Mouse (Mus musculus) hindbrain, embryonic 14.5 days (tissue): ENCODE data around the gene Chmp6. TPM values are rescaled to one million over a fixed set of nuclear protein-coding genes. Genes with fewer than 3 reads are reported as not detected.

Experiments used
- ATAC-seq: fragments of 200-750 bp; cut with Nextera tagmentation; 2 replicates; pipeline ENCODE4 v1.8.0; 2017; ENCODE audit warnings: moderate number of reproducible peaks, mild to moderate bottlenecking, moderate TSS enrichment, moderate library complexity; ENCODE audit not compliant: low FRiP score
- DNase-seq: peaks from one replicate; pipeline ENCODE4 v3.0.0-alpha.2; 2015; ENCODE audit warnings: low spot score
- H3K27ac ChIP-seq: fragments of 300-500 bp; sonication (generic); 2 replicates; pipeline ENCODE4 v1.5.1; 2014; ENCODE audit warnings: mild to moderate bottlenecking, moderate library complexity
- H3K27me3 ChIP-seq: fragments of 300-500 bp; sonication (generic); 2 replicates; pipeline ENCODE4 v1.6.1; 2014; ENCODE audit warnings: mild to moderate bottlenecking, low read length, mixed read lengths; ENCODE audit not compliant: control insufficient read depth, insufficient read depth
- H3K36me3 ChIP-seq: fragments of 300-500 bp; sonication (generic); replicated peaks from 2 replicates; pipeline ENCODE4 v1.6.1; 2014; ENCODE audit not compliant: control insufficient read depth, insufficient read depth
- H3K4me1 ChIP-seq: fragments of 300-500 bp; sonication (generic); replicated peaks from 2 replicates; pipeline ENCODE4 v1.6.1; 2014; ENCODE audit warnings: antibody characterized with exemption, low read length, mixed read lengths; ENCODE audit not compliant: control insufficient read depth, insufficient read depth
- H3K4me2 ChIP-seq: fragments of 300-500 bp; sonication (generic); replicated peaks from 2 replicates; pipeline ENCODE4 v1.6.1; 2014; ENCODE audit warnings: mild to moderate bottlenecking, moderate library complexity
- H3K4me3 ChIP-seq: fragments of 300-500 bp; sonication (generic); replicated peaks from 2 replicates; pipeline ENCODE4 v1.5.1; 2014; ENCODE audit warnings: mild to moderate bottlenecking, low read length
- H3K9ac ChIP-seq: fragments of 300-500 bp; sonication (generic); 2 replicates; pipeline ENCODE4 v1.6.1; 2014
- H3K9me3 ChIP-seq: fragments of 300-500 bp; sonication (generic); 2 replicates; pipeline ENCODE4 v1.6.1; 2016; ENCODE audit warnings: low read length; ENCODE audit not compliant: control insufficient read depth
- WGBS: fragments of 180-500 bp; shearing (Covaris S2); extraction: QIAGEN DNeasy Blood & Tissue Kit; methylation state at CpG from one replicate; pipeline ENCODE4 v1.1.7; 2014; 5-methylcytosine and 5-hydroxymethylcytosine counted together
- polyA plus RNA-seq: library from polyadenylated mRNA; unstranded; fragments of >200 nt; fragmentation: Nextera tagmentation; extraction: Ambion mirVana; gene quantifications from 2 replicates; pipeline ENCODE4 v1.2.1, GENCODE M21; 2014

Chmp6 gene
- polyA plus RNA-seq, 1 experiment from 2014 or later: 95.5 TPM

DNA sequence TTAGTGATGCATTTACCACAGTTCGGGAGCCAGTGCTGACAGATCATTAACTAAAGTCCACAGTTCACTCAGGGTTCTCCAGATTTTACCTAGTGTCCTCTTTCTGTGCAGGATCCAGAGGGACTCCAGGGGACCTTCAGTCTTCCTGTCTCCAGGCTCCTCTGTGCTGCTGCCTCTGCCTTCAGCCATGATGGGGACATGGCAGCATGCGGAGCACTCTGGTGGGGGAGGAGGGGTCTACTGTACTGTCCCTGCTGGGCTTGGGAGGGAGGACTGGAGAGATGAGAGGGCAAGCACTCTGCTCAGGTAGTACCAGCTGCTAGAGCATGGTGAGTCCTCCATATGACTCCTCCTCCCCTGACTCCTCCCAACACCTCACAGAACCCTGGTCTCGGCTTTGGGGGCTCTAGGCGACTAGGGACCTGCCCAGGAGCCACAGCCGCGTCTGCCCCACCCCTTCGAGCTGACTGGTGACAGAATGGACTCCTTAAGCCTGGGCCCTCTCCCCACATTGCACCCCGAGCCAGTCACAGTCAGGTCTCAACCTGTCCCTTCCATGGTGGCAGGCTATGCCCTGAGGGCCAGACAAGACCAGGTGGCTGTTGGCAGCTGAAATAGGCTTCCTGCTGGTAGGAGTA lies 26.0 kb downstream of the Chmp6 start:
- Histone ChIP-seq H3K9ac (no peak overlapping the region), H3K27ac (no peak overlapping the region), H3K4me1 (peaks cover 38% of the 10 kb centered on the region), H3K36me3 (no peaks in the 10 kb centered on the region), H3K4me2 (no peak overlapping the region), H3K9me3 (no peaks in the 10 kb centered on the region), H3K27me3 (0 out of 2 replicates have a peak, but pooled peaks cover 3% of the 10 kb centered on the region), H3K4me3 (no peak overlapping the region)
- WGBS: 50% methylated on average over 8 of the region's 8 CpGs
- no peak for ATAC-seq
- no peak for DNase-seq

GRCm38 (mm10) chr11:119939711-119940106 lies 26.5 kb downstream of the Chmp6 start:
- WGBS: 63% methylated on average over 4 of the region's 4 CpGs
- Histone ChIP-seq H3K27me3 (0 out of 2 replicates have a peak, but pooled peaks cover 3% of the 10 kb centered on the region), H3K36me3 (no peaks in the 10 kb centered on the region), H3K27ac (no peak overlapping the region), H3K4me2 (no peak overlapping the region), H3K9ac (no peak overlapping the region), H3K4me3 (no peak overlapping the region), H3K4me1 (peaks cover 39% of the 10 kb centered on the region), H3K9me3 (no peaks in the 10 kb centered on the region)
- ATAC-seq (no peak), DNase-seq (no peak)

GRCm38 (mm10) chr11:119940142-119940541 lies 26.9 kb downstream of the Chmp6 start:
- Histone ChIP-seq H3K4me3 (no peak overlapping the region), H3K27ac (no peak overlapping the region), H3K4me1 (peaks cover 39% of the 10 kb centered on the region), H3K36me3 (no peaks in the 10 kb centered on the region), H3K9ac (no peak overlapping the region), H3K27me3 (0 out of 2 replicates have a peak, but pooled peaks cover 3% of the 10 kb centered on the region), H3K9me3 (no peaks in the 10 kb centered on the region), H3K4me2 (no peak overlapping the region)
- WGBS: 53% methylated on average over 11 of the region's 11 CpGs
- no peak for DNase-seq
- ATAC-seq: no peak

DNA sequence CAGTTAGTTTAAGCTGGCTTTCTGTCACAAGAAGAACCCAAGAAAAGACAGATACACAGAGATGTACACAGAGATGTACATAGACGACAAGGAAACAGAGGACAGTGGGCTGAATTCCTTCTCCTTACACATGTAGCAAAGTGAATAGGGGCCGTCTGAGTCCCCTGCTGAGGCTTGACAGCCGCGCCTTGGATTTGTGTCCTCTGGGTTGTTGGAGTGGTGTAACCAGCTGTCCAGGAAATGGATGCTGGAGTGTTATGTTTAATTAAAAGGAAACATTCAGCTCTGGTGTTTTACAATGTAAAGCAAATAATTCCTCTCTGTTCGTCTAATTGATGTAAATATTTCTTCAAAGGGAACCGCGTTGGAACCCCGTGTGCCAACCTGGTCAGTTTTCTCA lies 28.6 kb downstream of the Chmp6 start:
- Histone ChIP-seq H3K4me1 (peaks cover 28% of the 10 kb centered on the region), H3K4me3 (peak overlapping the region; percentile 67), H3K4me2 (peak overlapping the region; percentile 93), H3K27me3 (0 out of 2 replicates have a peak, but pooled peaks cover 3% of the 10 kb centered on the region), H3K9ac (peak overlapping the region; percentile 68; the same call in 1 of the 2 replicates), H3K9me3 (no peaks in the 10 kb centered on the region), H3K27ac (0 out of 2 replicates have a peak overlapping the region, but pooled peaks have one; percentile 66), H3K36me3 (no peaks in the 10 kb centered on the region)
- 8% methylated on average over 8 of the region's 8 CpGs for WGBS
- DNase-seq (no peak), ATAC-seq (no peak)

DNA sequence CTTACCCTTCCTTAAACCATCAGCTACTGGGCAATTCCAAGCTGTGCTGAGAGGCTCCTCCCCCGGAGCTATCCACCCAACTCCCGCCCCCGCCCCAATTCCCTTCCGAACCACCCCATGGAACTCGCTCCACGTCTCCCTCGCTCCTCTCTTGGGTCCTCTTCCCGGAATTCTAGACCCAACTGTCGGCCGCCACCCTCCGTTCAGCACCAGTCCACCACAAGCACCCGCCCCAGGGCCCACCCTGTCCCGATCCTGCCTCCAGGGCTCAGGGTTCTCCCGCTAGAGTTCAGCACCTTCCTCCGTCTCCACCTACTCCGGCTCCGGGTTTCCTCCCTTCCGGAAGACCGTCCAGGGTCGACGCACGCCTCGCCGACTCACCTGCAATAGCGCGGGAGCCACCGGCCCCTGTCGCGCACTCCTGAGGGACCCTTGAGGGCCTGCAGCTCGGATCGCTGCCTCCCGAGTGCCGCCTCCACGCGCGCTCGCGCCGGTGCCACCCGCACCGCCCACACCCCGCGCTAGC lies 29.0 kb downstream of the Chmp6 start:
- H3K36me3 ChIP-seq: no peaks in the 10 kb centered on the region
- H3K4me3 ChIP-seq: peak overlapping the region; percentile 67
- peak overlapping the region; percentile 66; the same call in 1 of the 2 replicates for H3K27ac ChIP-seq
- H3K27me3 ChIP-seq: 0 out of 2 replicates have a peak, but pooled peaks cover 3% of the 10 kb centered on the region
- ATAC-seq (peak; percentile 67; the same call in 1 of the 2 replicates), DNase-seq (no peak)
- peak overlapping the region; percentile 68 for H3K9ac ChIP-seq
- no peaks in the 10 kb centered on the region for H3K9me3 ChIP-seq
- WGBS: 1% methylated on average over 41 of the region's 43 CpGs
- H3K4me2 ChIP-seq: peak overlapping the region; percentile 93
- peaks cover 24% of the 10 kb centered on the region for H3K4me1 ChIP-seq

DNA sequence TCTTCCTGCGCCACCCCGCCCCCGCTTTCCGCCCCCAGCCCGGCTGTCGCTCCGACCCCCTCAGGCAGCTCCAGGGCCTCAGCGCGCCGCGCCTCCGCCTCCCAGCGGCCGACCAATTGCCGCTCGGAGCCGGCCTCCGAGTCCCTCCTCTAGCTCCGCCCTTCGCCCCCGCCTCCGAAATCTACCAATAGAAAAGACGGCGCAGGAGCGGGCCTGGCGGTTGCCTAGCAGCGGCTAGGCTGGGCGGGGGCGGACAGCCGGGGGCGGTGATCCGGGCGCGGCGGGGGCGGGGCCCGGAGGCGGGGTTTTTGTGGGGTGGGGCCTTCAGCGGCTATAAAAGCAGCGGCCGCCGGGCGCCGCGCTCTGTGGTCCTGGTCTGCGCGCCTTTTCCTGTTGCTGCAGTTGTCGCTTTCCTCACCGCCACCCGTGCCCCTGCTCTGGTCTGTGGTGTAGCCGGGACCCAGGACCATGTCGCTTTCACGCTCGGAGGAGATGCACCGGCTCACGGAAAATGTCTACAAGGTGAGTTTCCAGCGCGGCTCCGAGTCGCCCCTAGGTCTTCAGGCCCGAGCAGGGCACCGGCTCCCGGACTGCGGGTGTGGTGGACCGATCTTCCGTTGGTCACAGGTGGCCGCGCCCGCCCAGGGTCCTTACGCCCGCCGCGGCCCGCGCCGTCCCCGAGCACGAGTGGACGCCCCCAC lies 29.6 kb downstream of the Chmp6 start, which contains the start of gene Baiap2:
Gene Baiap2 (plus strand): TSS at position 37 of the 701 bp plus-strand sequence.
- ATAC-seq: peak; percentile 96
- H3K36me3 ChIP-seq: no peaks in the 10 kb centered on the region
- 0 out of 2 replicates have a peak, but pooled peaks cover 3% of the 10 kb centered on the region for H3K27me3 ChIP-seq
- WGBS: under 1% methylated on average over 73 of the region's 79 CpGs
- peaks cover 22% of the 10 kb centered on the region for H3K4me1 ChIP-seq
- peak within 1 kb of the TSS; percentile 67 for H3K4me3 ChIP-seq
- peak within 1 kb of the TSS; percentile 66; the same call in 1 of the 2 replicates for H3K27ac ChIP-seq
- peak within 1 kb of the TSS; percentile 68 for H3K9ac ChIP-seq
- DNase-seq: peak; percentile 98
- peak within 1 kb of the TSS; percentile 93 for H3K4me2 ChIP-seq
- no peaks in the 10 kb centered on the region for H3K9me3 ChIP-seq

GRCm38 (mm10) chr11:119943428-119943988 lies 30.3 kb downstream of the Chmp6 start:
- H3K4me2 ChIP-seq: peak overlapping the region; percentile 93
- no peak for DNase-seq
- WGBS: 3% methylated on average over 32 of the region's 32 CpGs
- H3K36me3 ChIP-seq: no peaks in the 10 kb centered on the region
- H3K9ac ChIP-seq: peak overlapping the region; percentile 67
- H3K9me3 ChIP-seq: no peaks in the 10 kb centered on the region
- peak overlapping the region; percentile 67 for H3K4me3 ChIP-seq
- H3K4me1 ChIP-seq: peaks cover 16% of the 10 kb centered on the region
- ATAC-seq: peak; percentile 13
- no peak overlapping the region for H3K27ac ChIP-seq
- no peaks in the 10 kb centered on the region for H3K27me3 ChIP-seq

DNA sequence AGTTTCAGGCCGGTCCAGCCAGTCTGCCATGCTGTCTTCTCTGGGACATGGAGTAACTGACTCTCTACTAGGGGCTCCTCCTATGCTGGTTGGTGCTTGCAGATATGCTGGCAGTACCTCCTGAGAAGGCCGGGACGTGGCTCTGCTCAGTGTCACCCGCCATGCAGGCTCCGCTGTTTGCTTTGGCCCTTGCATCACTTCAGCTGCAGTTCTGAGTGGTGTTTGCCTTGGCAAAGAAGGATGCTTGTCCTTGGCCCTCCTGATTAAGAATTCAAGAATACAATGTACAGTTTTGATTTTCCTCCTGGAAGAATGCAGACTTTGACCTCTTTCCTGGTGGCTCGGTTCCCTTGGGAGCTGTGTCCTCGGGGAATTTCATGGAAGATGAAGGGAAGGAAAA lies 32.1 kb downstream of the Chmp6 start:
- Histone ChIP-seq H3K9me3 (no peaks in the 10 kb centered on the region), H3K4me1 (peaks cover 16% of the 10 kb centered on the region), H3K9ac (no peak overlapping the region), H3K27ac (no peak overlapping the region), H3K36me3 (no peaks in the 10 kb centered on the region), H3K27me3 (no peaks in the 10 kb centered on the region), H3K4me2 (peak overlapping the region; percentile 93), H3K4me3 (no peak overlapping the region)
- ATAC-seq (no peak), DNase-seq (no peak)
- WGBS: 86% methylated on average over 7 of the region's 7 CpGs

GRCm38 (mm10) chr11:119947426-119947825 lies 34.2 kb downstream of the Chmp6 start:
- Histone ChIP-seq H3K9ac (no peak overlapping the region), H3K27me3 (no peaks in the 10 kb centered on the region), H3K4me2 (no peak overlapping the region), H3K4me3 (no peak overlapping the region), H3K4me1 (peaks cover 17% of the 10 kb centered on the region), H3K36me3 (no peaks in the 10 kb centered on the region), H3K27ac (no peak overlapping the region), H3K9me3 (no peaks in the 10 kb centered on the region)
- ATAC-seq (no peak), DNase-seq (no peak)
- WGBS: 86% methylated on average over 1 of the region's 1 CpGs
